Mouse (Mus musculus) forebrain, embryonic 13.5 days (tissue): ENCODE results near the gene Dscaml1. TPM values are rescaled to one million over a fixed set of nuclear protein-coding genes. Genes with fewer than 3 reads are reported as not detected.

Experiments used
- ATAC-seq: fragments of 200-750 bp; cut with Nextera tagmentation; 2 replicates; pipeline ENCODE4 v1.8.0; 2017
- H3K27ac ChIP-seq: fragments of 300-500 bp; sonication (generic); 2 replicates; pipeline ENCODE4 v1.5.1; 2015; ENCODE audit warnings: inconsistent platforms, mild to moderate bottlenecking, moderate library complexity
- H3K27me3 ChIP-seq: fragments of 300-500 bp; sonication (generic); 2 replicates; pipeline ENCODE4 v1.6.1; 2015; ENCODE audit warnings: mild to moderate bottlenecking, inconsistent platforms
- H3K36me3 ChIP-seq: fragments of 300-500 bp; sonication (generic); 2 replicates; pipeline ENCODE4 v1.6.1; 2015; ENCODE audit warnings: mild to moderate bottlenecking, inconsistent platforms; ENCODE audit not compliant: poor library complexity, severe bottlenecking
- H3K4me1 ChIP-seq: fragments of 300-500 bp; sonication (generic); 2 replicates; pipeline ENCODE4 v1.6.1; 2015; ENCODE audit warnings: inconsistent platforms
- H3K4me2 ChIP-seq: fragments of 300-500 bp; sonication (generic); 2 replicates; pipeline ENCODE4 v1.6.1; 2015; ENCODE audit warnings: inconsistent platforms, mild to moderate bottlenecking, moderate library complexity
- H3K4me3 ChIP-seq: fragments of 300-500 bp; sonication (generic); 2 replicates; pipeline ENCODE4 v1.5.1; 2015; ENCODE audit warnings: mild to moderate bottlenecking, inconsistent platforms
- H3K9ac ChIP-seq: fragments of 300-500 bp; sonication (generic); 2 replicates; pipeline ENCODE4 v1.6.1; 2015; ENCODE audit warnings: mild to moderate bottlenecking, inconsistent platforms
- H3K9me3 ChIP-seq: fragments of 300-500 bp; sonication (generic); replicated peaks from 2 replicates; pipeline ENCODE4 v1.6.1; 2016; ENCODE audit warnings: inconsistent platforms
- WGBS: fragments of 180-500 bp; shearing (Covaris S2); methylation state at CpG from one replicate; pipeline ENCODE4 v1.1.7; 2015; 5-methylcytosine and 5-hydroxymethylcytosine counted together
- polyA plus RNA-seq: library from polyadenylated mRNA; unstranded; fragments of >200 nt; fragmentation: Nextera tagmentation; extraction: Ambion mirVana; gene quantifications from 2 replicates; pipeline ENCODE4 v1.2.1, GENCODE M21; 2015

The Dscaml1 gene
- polyA plus RNA-seq, 1 experiment from 2014 or later: 9.6 TPM

- Histone ChIP-seq H3K9me3 (no peaks in the 10 kb centered on the region), H3K36me3 (no peaks in the 10 kb centered on the region), H3K4me1 (peaks cover 85% of the 10 kb centered on the region), H3K4me3 (peak overlapping the region; percentile 69), H3K9ac (peak overlapping the region; percentile 84), H3K4me2 (peak overlapping the region; percentile 85), H3K27ac (peak overlapping the region; percentile 91), H3K27me3 (peaks cover 41% of the 10 kb centered on the region)
- 37% methylated on average over 9 of the region's 9 CpGs for WGBS
- no peak for ATAC-seq
These were observed 6.7 kb downstream of the Dscaml1 start for GRCm38 (mm10) chr9:45433119-45433518.

- Histone ChIP-seq H3K9me3 (no peaks in the 10 kb centered on the region), H3K27ac (peak overlapping the region; percentile 91), H3K4me1 (peaks cover 87% of the 10 kb centered on the region), H3K4me2 (peak overlapping the region; percentile 85), H3K4me3 (no peak overlapping the region), H3K36me3 (no peaks in the 10 kb centered on the region), H3K27me3 (peaks cover 35% of the 10 kb centered on the region), H3K9ac (no peak overlapping the region)
- peak; percentile 7; the same call in 1 of the 2 replicates for ATAC-seq
- WGBS: 44% methylated on average over 2 of the region's 2 CpGs
These were observed 7.7 kb downstream of the Dscaml1 start for GRCm38 (mm10) chr9:45434171-45434570.

GRCm38 (mm10) chr9:45439025-45439424, 12.6 kb downstream of the Dscaml1 start:
- H3K27ac ChIP-seq: 0 out of 2 replicates have a peak overlapping the region, but pooled peaks have one; percentile 15
- no peaks in the 10 kb centered on the region for H3K9me3 ChIP-seq
- no peak overlapping the region for H3K4me3 ChIP-seq
- H3K9ac ChIP-seq: no peak overlapping the region
- 75% methylated on average over 4 of the region's 4 CpGs for WGBS
- no peaks in the 10 kb centered on the region for H3K36me3 ChIP-seq
- no peak overlapping the region for H3K4me2 ChIP-seq
- H3K4me1 ChIP-seq: peaks cover 61% of the 10 kb centered on the region
- ATAC-seq: no peak
- H3K27me3 ChIP-seq: no peaks in the 10 kb centered on the region

- H3K4me2 ChIP-seq: no peak overlapping the region
- H3K27me3 ChIP-seq: no peaks in the 10 kb centered on the region
- H3K4me3 ChIP-seq: no peak overlapping the region
- no peaks in the 10 kb centered on the region for H3K36me3 ChIP-seq
- no peak overlapping the region for H3K9ac ChIP-seq
- 82% methylated on average over 16 of the region's 16 CpGs for WGBS
- H3K27ac ChIP-seq: peak overlapping the region; percentile 48; the same call in 1 of the 2 replicates
- peaks cover 49% of the 10 kb centered on the region for H3K4me1 ChIP-seq
- no peak for ATAC-seq
- no peaks in the 10 kb centered on the region for H3K9me3 ChIP-seq
These were observed 13.8 kb downstream of the Dscaml1 start for GRCm38 (mm10) chr9:45440083-45440784.

- H3K9ac ChIP-seq: no peak overlapping the region
- 84% methylated on average over 5 of the region's 5 CpGs for WGBS
- no peak overlapping the region for H3K27ac ChIP-seq
- no peak overlapping the region for H3K4me2 ChIP-seq
- H3K4me3 ChIP-seq: no peak overlapping the region
- H3K36me3 ChIP-seq: peaks cover 7% of the 10 kb centered on the region; the same call in 1 of the 2 replicates
- no peak for ATAC-seq
- peaks cover 21% of the 10 kb centered on the region for H3K4me1 ChIP-seq
- peaks cover 4% of the 10 kb centered on the region; the same call in 1 of the 2 replicates for H3K27me3 ChIP-seq
- H3K9me3 ChIP-seq: no peaks in the 10 kb centered on the region
These were observed 17.9 kb downstream of the Dscaml1 start for GRCm38 (mm10) chr9:45444251-45444798.

- H3K9me3 ChIP-seq: no peaks in the 10 kb centered on the region
- WGBS: 81% methylated on average over 4 of the region's 4 CpGs
- H3K9ac ChIP-seq: no peak overlapping the region
- no peak overlapping the region for H3K4me3 ChIP-seq
- H3K36me3 ChIP-seq: peaks cover 14% of the 10 kb centered on the region; the same call in 1 of the 2 replicates
- no peak for ATAC-seq
- peaks cover 7% of the 10 kb centered on the region for H3K4me1 ChIP-seq
- H3K4me2 ChIP-seq: no peak overlapping the region
- peaks cover 4% of the 10 kb centered on the region; the same call in 1 of the 2 replicates for H3K27me3 ChIP-seq
- no peak overlapping the region for H3K27ac ChIP-seq
These were observed 23.2 kb downstream of the Dscaml1 start for GRCm38 (mm10) chr9:45449658-45450057.

GRCm38 (mm10) chr9:45451346-45451745, 24.9 kb downstream of the Dscaml1 start:
- Histone ChIP-seq H3K9ac (no peak overlapping the region), H3K27ac (no peak overlapping the region), H3K4me3 (no peak overlapping the region), H3K27me3 (peaks cover 4% of the 10 kb centered on the region; the same call in 1 of the 2 replicates), H3K36me3 (peaks cover 17% of the 10 kb centered on the region; the same call in 1 of the 2 replicates), H3K4me2 (no peak overlapping the region), H3K9me3 (no peaks in the 10 kb centered on the region), H3K4me1 (peaks cover 18% of the 10 kb centered on the region)
- WGBS: 94% methylated on average over 4 of the region's 4 CpGs
- no peak for ATAC-seq

- no peak overlapping the region for H3K4me3 ChIP-seq
- H3K27me3 ChIP-seq: no peaks in the 10 kb centered on the region
- H3K4me2 ChIP-seq: no peak overlapping the region
- H3K9ac ChIP-seq: no peak overlapping the region
- peak overlapping the region; percentile 4; the same call in 1 of the 2 replicates for H3K27ac ChIP-seq
- peaks cover 10% of the 10 kb centered on the region; the same call in 1 of the 2 replicates for H3K36me3 ChIP-seq
- H3K4me1 ChIP-seq: peaks cover 25% of the 10 kb centered on the region
- H3K9me3 ChIP-seq: no peaks in the 10 kb centered on the region
- WGBS: 85% methylated on average over 10 of the region's 10 CpGs
- ATAC-seq: no peak
These were observed 27.6 kb downstream of the Dscaml1 start for GRCm38 (mm10) chr9:45454032-45454431.

GRCm38 (mm10) chr9:45454889-45455610, 28.6 kb downstream of the Dscaml1 start:
- no peak overlapping the region; the same call in 1 of the 2 replicates for H3K27ac ChIP-seq
- no peaks in the 10 kb centered on the region for H3K9me3 ChIP-seq
- WGBS: 51% methylated on average over 8 of the region's 8 CpGs
- H3K4me2 ChIP-seq: no peak overlapping the region
- peaks cover 25% of the 10 kb centered on the region for H3K4me1 ChIP-seq
- H3K27me3 ChIP-seq: no peaks in the 10 kb centered on the region
- peaks cover 10% of the 10 kb centered on the region; the same call in 1 of the 2 replicates for H3K36me3 ChIP-seq
- H3K9ac ChIP-seq: no peak overlapping the region
- H3K4me3 ChIP-seq: no peak overlapping the region
- no peak for ATAC-seq

- no peak for ATAC-seq
- 38% methylated on average over 7 of the region's 7 CpGs for WGBS
- H3K4me3 ChIP-seq: no peak overlapping the region
- no peaks in the 10 kb centered on the region for H3K27me3 ChIP-seq
- H3K4me1 ChIP-seq: peaks cover 25% of the 10 kb centered on the region
- H3K27ac ChIP-seq: no peak overlapping the region
- no peak overlapping the region for H3K9ac ChIP-seq
- H3K9me3 ChIP-seq: no peaks in the 10 kb centered on the region
- peaks cover 3% of the 10 kb centered on the region; the same call in 1 of the 2 replicates for H3K36me3 ChIP-seq
- no peak overlapping the region for H3K4me2 ChIP-seq
These were observed 30.8 kb downstream of the Dscaml1 start for GRCm38 (mm10) chr9:45457200-45457599.

- H3K4me3 ChIP-seq: no peak overlapping the region
- ATAC-seq: no peak
- WGBS: 62% methylated on average over 14 of the region's 14 CpGs
- no peak overlapping the region for H3K9ac ChIP-seq
- H3K4me2 ChIP-seq: no peak overlapping the region
- H3K9me3 ChIP-seq: no peaks in the 10 kb centered on the region
- peak overlapping the region; percentile 32; the same call in 1 of the 2 replicates for H3K27ac ChIP-seq
- peaks cover 4% of the 10 kb centered on the region; the same call in 1 of the 2 replicates for H3K36me3 ChIP-seq
- peaks cover 25% of the 10 kb centered on the region for H3K4me1 ChIP-seq
- no peaks in the 10 kb centered on the region for H3K27me3 ChIP-seq
These were observed 31.9 kb downstream of the Dscaml1 start for GRCm38 (mm10) chr9:45458363-45458762.
